Mouse (Mus musculus): ENCODE data around the gene Btnl10.

Btnl10 gene

DNA sequence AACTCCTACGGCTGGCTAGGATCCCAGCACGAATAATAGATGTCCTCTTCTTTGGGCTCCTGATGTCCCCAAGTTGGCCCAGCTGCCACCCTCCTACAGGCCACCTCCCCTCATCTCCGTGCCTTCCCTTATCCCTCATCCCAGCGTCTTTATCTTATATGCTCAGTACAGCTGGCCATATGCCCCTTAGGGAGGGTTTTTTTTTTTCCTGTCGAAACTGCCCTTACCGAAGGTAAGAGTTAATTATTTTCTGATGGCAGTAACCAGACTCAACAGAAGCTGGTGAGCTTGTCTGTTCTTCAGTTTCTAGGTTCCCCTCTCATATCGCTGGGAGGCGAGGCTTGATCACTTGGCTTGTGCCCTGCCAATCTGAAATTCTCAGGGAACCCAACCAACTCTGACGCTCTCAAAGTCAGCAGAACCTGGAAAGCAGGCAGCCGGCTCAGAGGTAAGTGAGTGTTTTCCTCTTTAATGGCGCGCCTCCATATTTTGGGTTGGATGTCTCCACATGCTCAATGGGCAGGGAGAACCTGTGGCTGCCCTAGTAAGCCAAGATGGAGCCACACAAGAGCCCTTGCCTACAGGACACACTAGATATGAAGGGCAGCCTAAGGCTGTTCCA, at the start of gene Btnl10:
TSS of gene Btnl10 (plus strand) at position 164 of the 622 bp plus-strand sequence.
- no peak for DNase-seq (ENCODE audit: low read depth)

DNA sequence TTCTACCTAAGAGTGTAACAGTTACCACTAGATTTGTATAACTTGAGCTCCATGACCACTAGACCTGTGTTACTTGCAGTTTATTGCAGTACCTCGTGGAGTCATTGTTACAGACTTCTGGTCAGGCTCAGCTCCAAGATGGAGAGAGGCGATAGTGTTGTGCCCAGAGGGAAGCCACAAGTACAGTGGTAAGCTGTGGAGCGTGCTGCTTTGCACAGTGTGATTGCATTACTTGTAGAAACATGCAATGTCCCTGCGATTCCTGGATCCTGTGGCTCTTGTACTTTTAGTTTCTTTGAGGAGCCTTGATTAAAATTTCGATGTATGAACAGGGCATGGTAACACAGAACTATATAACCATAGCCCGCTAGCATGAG, 49.8 kb upstream of the Btnl10 start:
- DNase-seq (ENCODE audit: low read depth) = no peak

DNA sequence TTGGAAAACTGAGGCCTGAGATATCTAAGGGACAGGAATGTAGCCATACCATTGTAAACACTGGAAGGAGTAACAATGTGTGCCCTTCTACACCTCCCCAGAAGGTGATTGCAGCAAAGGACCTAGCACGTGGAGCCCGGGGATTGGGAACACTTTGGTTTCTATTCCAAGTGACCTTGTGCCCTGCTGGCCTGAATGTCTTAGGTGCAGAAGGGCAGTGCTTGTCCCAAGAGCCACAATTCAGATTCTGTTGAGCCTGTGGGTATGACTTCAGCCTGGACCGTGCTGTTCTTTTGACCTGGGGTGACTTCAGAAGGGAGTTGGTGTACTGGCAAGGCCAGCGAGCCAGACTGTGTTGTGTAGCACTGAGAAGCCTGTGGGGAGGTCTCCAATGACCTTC, 46.7 kb upstream of the Btnl10 start:
- DNase-seq (ENCODE audit: low read depth) = no peak

DNA sequence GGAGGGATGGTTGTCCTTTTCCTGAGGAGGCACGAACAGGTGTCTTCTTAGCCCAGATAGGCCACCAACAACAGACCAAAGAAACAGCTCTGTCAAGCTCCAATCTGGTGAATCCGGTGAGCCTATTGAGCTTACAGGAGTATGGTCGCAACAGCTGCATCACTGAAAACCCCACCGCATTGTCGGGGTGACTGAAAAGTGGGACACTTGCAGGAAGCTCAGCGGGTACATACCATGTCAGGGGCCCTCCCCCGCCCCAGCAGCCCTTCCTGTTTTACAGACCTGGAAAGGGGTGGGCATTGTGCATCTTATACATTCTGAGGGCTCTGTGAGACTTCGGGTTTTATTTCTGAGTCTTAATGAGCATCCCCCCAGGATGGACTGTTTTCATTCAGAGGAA, 34.0 kb upstream of the Btnl10 start:
- no peak for DNase-seq (ENCODE audit: low read depth)

DNA sequence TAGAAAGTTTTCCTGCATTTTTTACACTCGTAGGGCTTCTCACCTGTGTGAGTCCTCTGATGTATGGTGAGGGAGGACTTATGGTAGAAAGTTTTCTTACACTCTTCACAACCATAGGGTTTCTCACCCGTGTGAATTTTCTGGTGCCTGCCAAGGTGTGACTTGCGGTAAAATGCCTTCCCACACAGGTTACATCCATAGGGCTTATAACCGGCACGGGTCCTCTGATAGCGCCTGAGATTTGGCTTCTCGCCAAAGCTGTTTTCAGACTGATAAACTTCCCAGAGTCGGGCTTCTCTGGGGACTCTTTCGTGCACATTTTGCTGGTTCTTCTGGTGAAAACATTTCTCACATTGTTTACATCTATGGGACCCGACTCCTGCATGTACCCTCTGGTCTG, 27.2 kb upstream of the Btnl10 start:
- DNase-seq (ENCODE audit: low read depth) = no peak

DNA sequence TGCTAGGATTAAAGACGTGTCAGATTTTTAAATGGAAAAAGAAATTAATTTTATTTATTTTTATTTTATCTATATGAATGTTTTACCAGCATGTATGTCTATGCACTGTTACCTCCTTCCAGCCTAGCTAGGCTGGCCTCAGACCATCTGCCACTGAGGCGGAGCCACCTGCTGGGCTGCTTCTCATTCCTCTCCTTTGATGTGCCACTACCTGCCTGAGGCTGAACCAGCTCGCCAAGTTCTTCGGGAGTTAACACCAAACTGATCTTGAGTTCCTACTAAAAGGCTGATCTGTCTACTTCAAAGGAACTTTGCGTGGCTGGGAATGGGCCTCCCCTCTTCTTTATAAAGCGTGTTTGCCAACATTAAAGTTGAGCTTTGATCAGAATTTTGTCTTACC, 23.3 kb upstream of the Btnl10 start:
- DNase-seq (ENCODE audit: low read depth) = no peak

DNA sequence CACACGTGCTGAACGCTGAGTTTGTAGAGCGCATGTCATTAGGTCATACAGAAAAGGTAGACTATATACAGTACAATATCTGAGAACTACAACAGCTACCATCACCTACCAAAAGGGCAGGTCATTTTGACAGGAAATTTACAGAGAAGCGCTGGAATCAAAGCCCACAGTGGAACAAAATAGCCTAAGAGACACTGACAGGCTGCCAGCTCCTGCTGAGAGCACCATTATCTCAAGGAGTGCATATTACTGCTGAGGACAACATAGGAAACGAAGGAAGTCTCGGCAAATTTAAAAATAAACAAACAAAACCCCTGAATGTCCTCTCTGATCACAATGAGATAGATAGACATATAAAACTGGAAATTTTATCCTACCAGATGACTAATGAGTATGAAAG, 20.2 kb upstream of the Btnl10 start:
- DNase-seq (ENCODE audit: low read depth) = no peak

DNA sequence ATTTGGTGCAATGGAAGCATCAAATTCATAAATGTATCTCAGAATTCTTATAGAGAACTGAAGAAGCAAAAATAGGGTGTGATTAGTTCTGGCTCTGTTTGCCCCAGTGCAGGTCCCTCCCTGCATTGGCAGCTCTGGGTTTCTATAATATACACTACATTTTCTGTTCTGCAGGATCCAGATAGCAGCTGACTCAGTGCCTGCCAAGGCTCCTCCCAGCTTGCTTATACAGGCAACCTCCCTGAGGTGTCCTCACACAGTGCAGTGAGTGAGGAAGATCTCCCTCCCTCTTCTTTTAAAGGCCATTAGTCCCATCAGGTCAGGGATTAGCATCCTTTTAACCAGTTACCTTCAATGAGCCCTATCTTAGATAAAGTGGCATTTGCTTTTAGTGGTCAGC, 16.6 kb upstream of the Btnl10 start:
- DNase-seq (ENCODE audit: low read depth) = no peak

DNA sequence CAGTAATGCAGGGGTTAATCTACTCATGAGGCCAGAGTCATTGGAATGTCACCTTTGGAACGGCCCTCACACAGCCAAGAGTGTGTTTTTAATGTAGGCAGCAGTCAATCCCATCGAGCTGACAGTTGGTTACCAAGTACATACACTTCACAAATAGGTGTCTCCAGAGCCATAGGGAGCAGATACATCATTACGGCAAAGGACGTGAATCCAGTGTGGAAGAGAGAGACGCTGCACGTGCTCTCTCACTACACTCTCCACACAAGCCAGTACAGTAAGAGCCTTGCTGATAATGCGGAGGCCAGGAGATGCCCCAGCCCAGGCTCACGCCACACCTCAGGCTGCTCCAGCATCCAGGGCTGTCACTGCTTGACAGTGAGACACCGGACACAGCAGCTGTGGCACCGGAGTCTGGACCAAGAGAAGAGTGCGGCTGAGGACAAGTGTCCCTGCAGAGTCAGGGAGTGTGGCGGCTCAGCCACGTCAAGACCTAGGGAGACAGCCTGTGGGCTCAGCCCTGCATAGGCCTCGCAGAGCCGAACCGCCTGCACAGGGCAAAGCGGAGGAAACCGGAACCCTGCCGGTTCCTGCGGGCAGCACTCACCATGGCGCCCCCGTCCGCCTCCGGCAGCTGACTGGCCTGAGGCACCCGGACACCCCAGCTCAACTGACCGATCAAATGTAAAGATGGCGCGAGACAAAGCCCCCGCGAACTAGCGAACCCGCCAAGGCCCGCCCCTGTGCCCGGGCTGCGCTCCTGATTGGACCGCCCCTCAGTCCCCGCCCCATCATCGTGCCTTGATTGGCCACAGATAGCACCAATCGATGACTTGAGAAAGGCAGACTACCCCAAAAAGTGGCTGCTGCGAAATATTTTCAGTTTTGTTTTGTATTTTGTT, 13.9 kb upstream of the Btnl10 start, which contains the start of gene Zfp39:
TSS of gene Zfp39 (minus strand) at position 715 of the 899 bp plus-strand sequence.
- peak; percentile 86 for DNase-seq (ENCODE audit: low read depth)

DNA sequence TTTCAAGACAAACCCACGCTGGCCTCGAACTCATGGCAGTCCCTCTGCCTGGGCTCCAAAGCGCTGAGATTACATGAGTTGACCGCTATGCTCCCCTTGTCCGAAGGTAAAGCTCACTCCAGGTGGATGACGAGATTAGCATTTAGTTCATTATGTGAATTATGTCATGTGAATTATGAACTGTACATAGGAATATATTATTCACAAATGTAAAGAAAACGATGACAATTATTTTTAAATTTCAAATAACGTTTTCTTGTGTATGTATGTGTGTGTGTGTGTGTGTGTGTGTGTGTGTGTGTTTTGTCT, 13.3 kb upstream of the Btnl10 start:
- DNase-seq (ENCODE audit: low read depth) = no peak

DNA sequence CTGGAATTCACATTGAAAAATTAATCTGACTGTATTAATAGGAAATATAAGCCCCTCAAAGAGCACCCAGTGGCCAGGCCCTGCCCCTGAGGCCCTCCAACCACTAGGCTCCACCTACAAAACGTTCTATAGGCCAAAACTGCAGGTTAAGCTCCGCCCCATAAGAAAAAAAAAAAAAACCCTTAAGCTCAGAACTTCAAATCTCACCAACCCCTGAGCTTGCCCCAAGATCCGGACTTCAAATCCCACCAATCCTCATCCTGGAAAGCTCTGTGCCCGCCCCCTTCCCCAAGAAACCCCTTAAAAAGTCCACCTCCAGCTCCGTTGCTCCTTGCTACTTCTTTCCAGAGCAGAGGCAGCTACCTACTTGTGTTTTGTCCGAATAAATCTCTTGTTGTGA, 12.9 kb upstream of the Btnl10 start:
- no peak for DNase-seq (ENCODE audit: low read depth)

DNA sequence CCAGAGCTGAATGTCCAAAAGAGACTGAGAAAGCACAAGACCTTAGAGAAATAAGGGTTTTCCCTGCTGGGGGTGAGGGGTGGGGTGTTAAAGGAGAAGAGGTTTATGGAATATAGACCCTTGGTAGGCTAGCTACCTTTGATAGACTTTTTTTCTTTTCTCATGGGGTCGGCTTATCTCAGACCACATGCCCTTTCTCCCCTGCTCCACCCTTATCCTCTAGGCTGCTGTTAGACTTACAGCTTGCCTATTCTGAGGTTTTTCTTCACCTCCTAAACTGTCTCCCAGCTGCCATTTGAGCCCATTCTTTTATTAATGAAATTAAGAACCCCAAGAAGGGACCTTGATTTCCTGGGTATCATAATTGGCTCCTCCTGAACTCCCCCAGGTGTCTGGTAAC, 3.9 kb upstream of the Btnl10 start:
- no peak for DNase-seq (ENCODE audit: low read depth)

DNA sequence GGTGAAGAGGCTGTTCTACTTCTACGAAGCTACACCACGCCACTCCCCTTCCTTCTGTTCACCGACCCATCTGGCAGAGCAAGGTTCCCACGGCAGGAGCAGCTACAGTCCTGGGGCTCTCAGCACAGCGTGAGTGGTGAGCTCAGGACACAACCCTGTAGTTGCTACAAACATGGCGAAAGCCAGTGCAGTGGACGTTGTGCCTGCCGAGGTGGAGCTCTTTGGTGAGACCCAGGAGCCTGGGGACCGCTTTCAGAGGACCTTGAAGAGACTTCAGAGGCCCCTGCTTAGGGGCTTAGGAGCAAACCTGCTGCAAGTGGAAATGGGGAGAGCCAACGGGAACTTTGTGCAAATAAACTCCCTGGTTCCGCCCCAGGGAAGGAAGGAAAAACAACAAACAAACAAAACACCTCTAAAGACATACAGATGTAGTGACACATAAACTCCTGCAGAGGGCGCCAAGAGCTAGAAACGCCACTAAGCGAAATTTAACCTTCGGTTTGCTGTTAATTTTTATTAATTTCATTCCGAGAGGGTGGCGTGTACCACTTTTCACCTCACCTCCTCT, 3.2 kb upstream of the Btnl10 start:
- no peak for DNase-seq (ENCODE audit: low read depth)

DNA sequence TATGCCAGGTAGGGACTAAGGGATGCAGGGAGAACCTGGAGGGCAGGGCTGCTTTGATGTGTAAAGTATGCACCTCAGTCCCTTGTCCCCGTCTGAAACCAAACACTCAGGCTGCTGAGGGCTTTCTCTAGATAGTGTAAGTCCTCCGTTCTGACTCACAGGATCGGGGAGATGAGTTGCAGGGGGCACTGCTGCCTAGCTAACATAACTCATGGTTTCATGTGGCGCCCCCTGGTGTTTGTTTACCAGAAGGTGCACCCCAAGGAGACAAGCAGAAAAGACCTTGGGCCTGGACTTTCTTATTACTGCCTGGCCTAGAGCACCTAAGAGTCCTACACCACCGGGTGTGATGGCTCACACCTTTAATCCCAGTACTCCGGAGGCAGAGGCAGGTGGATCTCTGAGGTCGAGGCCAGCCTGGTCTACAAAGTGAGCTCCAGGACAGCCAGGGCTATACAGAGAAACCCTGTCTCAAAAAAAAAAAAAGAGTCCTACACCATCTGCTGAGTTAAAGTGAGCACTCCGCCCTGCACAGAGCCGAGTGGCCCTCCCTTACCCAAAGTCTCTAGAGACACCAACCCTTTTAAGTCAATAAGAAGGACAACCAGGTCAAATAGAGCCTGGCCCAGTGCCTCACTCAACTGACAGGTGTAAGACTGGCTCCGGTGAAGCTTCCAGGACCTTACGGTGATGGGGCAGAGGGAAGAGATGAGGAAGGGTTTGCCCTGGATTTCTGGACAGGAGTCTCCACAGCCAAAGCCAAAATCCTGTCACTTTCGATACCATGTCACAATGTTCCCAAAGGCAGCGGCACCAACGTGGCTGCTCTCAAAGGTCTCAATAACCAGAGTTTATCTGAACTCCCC, 596 bp upstream of the Btnl10 start:
- peak; percentile 77 for DNase-seq (ENCODE audit: low read depth)

DNA sequence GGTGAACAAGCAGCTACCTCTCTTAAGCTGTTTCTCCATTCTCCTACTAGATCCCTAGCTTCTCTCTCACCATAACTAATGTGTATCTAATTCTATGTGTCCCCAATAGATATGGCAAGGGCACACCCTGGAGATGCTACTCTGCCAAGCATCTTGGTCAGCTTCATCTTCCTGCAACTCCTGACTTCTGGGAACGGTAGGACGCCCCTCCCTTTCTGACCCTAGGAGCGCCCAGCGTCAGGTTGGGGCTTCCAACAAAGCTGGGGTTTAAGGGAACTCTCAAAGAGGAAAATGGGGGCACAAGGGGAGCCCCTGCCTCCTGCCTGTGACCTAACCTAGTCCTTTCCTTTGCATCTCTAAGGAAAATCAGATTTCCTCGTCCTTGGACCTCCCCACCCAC, 1.1 kb downstream of the Btnl10 start:
- no peak for DNase-seq (ENCODE audit: low read depth)

DNA sequence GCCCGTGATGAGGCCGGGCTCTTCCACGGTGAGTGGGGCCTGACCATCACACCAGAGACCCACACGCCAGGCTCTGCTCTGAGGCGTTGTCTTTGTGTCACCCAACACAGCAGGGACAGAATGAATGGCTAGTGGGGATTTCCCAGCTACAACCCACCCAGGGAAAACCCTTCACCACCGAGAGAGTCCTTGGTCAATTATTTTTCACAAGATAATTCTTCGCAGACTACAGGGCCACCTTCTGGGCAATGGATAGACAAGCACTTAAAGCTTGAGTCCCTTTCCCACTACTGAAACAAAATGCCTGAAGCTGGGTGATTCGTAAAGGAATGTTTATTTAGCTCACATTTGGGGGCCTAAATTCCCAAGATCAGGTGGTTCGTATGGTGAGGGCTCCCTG, 4.7 kb downstream of the Btnl10 start:
- DNase-seq (ENCODE audit: low read depth) = no peak

DNA sequence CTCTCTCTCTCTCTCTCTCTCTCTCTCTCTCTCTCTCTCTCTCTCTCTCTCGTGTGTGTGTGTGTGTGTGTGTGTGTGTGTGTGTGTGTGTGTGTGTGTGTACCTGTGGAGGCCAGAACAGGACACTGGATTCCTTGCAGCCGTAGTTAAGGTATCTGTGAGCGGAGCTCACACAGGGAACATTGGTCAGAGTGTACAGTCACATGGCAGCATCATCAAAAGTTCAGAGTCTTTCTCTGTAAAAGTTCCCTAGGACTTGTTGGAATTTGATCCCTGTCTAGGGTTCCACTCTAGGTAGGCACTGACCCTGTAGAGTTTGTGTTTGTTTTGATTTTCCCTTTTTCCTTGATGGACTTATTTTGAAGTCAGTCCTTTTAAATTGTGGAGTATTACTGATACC, 8.9 kb downstream of the Btnl10 start:
- no peak for DNase-seq (ENCODE audit: low read depth)

DNA sequence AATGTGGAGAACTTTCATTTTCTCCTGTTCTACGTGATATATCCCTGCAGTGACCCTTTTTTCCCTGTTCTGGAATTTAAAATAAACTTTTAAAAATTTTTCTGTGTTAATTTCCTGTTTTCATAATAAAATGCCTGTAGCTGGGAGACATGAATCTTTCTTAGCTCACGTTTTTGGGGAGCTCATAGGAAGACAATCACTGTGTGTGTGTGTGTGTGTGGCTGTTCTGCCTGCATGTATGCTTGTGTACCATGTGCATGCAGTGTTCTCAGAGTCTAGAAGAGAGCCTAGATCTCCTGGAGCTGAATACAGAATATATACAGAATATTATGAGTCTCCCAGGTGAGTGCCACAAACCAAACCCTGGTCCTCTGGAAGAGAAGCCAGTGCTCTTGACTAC, 9.3 kb downstream of the Btnl10 start:
- DNase-seq (ENCODE audit: low read depth) = no peak

DNA sequence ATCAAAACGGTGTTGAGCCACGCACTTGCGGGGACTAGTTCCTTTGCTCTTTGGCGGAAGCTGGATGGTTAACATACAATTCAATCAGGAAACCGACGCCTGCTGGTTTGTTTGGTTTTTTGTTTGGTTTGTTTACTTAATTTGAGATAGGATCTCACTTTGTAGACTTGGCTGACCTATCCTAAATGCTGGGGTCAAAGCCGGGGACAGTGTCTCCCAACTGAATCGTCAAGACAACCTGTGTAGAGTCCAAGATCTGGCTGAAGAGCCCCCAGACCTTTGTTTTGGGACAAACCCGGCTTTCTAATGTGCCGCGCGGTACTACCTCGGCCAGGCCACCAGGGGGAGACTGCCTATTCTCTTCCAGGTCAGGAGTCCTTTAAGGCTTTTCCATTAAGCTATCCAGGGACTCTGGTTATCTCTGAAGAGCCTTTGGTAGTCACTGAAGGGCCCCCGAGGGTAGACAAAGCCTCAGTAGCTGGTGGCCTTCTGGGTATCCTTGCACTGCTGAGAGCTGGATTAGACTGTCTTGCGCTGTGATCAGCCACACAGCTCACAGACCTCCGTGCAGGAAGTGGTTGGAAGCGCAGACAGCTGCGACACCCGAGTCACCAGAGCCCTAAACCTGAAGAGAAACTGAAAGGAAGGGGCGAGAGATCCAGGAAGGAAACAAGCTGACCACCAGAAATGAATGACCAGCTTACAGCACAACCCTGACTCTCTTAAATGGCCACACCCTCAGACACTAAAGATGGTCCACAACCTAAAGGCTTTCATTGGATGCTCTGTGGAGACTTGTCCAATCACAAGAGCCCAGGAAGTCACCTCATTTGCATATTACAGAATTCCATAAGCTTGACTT, 10.3 kb downstream of the Btnl10 start:
- DNase-seq (ENCODE audit: low read depth) = peak; percentile 53

DNA sequence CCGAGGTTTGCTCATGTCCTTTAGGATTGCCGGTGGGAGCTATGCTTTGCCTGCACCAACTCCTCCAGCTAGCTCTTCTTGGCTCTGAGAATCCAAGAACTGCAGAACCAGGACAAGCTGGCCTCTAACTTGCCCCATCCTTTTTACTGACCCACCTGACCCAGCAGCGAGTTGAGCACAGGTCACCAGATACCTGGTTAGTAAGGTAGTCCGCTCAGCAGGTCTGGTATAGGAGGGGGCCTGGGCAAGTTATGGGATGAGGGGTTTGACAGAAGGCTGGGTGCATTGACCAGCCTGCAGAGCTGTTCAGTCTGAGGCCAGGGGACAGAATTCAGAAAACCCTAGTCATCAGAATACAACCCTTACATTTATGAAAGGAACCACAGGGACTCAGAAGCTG, 11.3 kb downstream of the Btnl10 start:
- no peak for DNase-seq (ENCODE audit: low read depth)

DNA sequence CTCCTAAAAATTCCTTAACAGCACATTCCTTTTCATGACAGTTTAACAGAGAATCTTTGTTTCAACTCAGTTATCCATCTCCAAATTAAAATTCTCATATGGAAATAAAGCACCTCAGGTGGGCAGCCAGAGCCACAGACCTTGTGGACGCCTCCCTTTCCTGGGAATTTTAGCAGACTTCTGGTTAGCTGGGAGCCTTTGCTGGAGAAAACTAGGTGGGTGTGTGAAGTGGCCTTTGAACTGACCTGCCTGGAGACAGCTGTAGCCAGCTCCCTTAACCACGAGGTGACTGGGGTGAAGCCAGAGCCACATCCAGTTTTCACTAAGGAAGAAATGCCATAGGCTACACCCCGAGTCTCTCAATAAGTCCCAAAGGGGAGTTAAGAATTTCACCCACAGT, 11.9 kb downstream of the Btnl10 start:
- DNase-seq (ENCODE audit: low read depth) = no peak

DNA sequence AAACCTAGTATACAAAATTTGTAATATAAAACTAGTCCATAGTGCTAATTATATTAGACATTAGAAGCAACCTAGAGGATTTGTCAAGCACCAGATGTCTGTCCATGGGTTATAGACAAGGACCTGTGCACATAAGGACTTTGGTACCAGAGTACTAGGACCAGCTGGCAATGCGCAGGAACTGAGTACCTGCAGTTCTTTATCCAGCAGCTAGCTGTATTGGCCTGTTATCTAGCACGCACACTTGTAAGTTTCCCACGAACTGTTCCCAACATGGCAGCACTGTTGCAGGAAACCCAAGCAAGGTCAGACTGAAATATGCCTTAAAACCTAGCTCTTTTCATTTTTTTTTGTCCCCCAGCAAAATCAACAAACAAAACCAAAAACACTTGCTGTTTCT, 12.5 kb downstream of the Btnl10 start:
- DNase-seq (ENCODE audit: low read depth) = no peak
